Mouse (Mus musculus) CD4-positive, CD25-positive, alpha-beta regulatory T cell, adult 2 months (primary cell): ENCODE data around the gene Hipk2.

Experiments used
- DNase-seq: peaks from one replicate; pipeline ENCODE4 v3.0.0-alpha.2; 2012; ENCODE audit warnings: low read depth, low spot score

Gene Hipk2

DNA sequence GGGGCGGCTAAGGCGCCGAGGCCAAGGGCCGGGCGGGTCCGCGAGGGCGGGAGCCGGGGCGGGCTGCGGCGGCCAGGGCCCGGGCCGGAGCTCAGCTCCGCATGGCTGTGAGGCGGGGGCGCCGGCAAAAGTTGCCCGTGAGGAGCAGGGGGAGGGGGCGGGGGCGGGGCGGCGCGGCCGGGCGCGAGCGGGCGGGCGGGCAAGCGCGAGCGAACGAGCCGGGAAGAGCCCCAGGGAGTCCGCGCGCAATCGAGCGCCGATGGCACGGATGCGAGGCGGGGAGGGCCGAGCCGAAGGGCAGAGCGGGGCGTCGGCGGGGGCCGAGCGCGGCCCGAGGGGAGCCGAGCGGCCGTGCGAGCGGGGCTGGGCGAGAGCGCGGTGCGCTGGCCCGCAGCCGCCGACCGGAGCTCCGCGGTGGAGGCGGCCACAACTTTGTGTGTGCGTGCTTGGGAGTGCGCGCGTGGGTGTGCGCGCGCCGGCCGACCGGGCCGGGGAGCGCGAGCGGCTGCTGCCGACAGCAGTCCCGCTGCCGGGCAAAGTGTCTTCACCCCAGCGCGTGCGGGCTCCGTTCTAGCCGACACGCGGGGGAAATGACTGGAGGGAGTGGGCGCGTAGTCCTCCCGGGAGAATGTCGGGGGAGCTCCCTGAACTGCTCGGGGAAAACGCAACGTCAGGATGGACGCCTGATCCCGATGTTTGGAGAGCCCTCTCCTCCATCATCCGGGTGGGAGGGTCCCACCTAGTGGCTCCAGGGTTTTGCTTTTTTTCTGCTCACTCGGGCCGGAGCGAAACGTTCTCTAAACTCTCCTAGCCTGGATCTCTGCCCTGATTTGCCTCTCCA, at the start of gene Hipk2:
Hipk2 (minus strand) TSS at position 95 of the 841 bp plus-strand sequence.
- DNase-seq = peak; percentile 89

- DNase-seq = peak; percentile 37
Observed at GRCm38 (mm10) chr6:38925719-38926118, 49.8 kb upstream of the Hipk2 start.

GRCm38 (mm10) chr6:38923870-38924817, 48.2 kb upstream of the Hipk2 start:
- no peak for DNase-seq

DNA sequence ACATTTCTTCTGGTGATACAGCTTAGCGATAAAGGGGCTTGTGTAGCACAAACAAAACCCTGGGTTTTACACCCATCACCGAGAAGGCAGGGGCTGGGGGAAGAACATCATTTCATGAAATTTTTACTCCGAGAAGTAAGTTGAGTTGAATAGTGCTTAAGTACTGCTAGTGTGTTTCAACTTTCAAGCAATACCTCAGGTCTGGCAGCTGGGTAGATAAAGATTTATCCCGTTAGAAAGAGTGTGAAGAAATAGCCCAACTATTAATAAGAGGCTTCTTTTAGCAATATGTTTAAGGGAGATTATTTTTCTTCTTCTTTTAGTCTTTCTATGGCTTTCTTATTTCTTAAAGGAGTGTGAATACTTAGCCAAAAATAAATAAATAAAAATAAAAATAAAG, 47.5 kb upstream of the Hipk2 start:
- DNase-seq = no peak

DNA sequence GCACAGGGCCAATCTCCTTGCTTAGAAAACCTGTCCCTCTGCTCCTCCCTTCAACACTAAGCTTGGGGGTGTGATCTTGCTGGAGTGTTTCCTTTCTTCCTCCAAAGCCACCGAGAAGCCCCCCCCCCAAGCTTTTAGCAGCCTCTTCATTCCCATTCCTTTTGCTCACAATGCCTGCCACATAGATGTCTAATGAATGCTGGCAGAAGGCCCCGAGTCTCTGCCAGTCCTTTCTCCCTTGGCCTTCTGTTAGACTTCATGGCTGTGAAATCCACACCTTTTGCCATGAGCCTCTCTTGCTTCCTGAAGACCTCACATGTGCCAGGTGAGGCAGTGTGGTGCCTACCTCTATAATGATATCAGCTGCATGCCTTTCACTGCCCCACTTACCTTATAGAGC, 46.6 kb upstream of the Hipk2 start:
- no peak for DNase-seq

GRCm38 (mm10) chr6:38921810-38922116, 45.8 kb upstream of the Hipk2 start:
- no peak for DNase-seq

DNA sequence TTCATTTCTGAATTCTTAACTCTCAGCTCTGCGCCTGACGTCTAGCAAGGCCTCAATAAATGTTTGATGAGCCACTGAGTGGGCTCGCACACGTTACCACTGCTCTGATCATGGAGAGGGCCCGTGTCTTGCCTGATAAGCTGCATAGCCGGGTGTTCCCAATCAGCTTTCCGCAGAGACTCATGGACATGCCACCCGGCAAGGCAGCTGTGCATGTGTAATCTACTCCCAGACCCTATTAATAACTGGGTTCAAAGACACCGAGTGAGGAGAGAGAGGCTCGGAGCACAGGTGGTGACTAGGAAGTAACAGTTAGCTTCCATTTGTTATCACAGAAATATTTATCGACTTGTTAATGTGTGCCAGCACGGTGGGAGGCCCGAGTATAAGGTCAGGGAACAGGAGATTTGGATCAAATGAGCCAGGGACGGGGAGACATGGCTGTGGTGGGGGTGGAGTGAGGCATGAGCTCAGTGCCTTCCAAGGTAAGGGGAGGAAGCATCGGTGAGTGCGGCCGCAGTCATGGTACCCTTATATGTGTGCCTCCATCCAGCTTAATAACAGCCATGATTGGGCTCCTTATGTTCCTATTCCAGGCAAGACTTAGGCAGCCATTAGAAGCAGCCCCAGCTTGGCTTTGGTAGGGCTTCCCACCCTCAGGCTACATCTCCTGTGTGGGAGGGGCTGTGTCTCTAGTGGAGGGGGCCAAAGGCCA, 45.3 kb upstream of the Hipk2 start:
- DNase-seq = no peak

DNA sequence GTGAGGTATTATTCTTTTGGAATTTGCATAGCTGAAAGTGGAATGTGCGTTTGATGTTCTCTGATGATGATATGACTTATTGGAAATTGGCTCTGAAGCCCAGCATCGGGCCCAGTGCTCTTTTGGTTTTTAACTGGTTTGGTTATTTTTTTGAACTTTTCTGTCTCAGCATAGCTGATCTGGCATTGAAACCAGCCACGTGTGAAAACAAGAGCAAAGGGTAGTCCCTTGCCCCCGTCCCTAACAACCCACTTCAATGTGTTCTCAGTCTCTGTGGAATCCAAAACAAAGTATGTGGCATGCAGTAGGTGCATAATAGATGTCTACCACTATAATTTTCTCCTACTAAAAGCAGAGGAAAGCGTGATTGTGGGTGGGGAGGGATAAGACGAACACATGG, 44.2 kb upstream of the Hipk2 start:
- DNase-seq = no peak

- no peak for DNase-seq
Observed at GRCm38 (mm10) chr6:38919135-38919740, 43.3 kb upstream of the Hipk2 start.

GRCm38 (mm10) chr6:38918728-38919127, 42.8 kb upstream of the Hipk2 start:
- DNase-seq = no peak

- DNase-seq = no peak
Observed at GRCm38 (mm10) chr6:38917415-38917814, 41.5 kb upstream of the Hipk2 start.

DNA sequence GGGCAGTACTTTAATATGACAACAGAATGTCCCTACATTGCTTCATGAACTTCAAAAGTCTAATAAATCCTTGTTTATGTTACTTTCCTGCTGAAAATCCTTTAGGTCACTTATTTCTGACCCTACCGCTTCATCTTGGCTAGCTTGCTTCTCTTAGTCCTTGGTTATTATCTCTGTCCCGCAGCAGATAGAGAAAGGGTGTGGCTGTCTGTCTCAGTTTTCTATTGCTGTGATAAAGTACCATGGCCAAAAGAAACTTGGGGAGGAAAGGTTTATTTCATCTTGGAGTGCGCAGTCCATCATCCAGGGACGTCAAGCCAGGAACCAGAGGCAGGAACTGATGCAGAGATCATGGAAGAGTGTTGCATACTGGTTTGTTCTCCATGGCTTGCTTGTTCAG, 40.6 kb upstream of the Hipk2 start:
- no peak for DNase-seq

DNA sequence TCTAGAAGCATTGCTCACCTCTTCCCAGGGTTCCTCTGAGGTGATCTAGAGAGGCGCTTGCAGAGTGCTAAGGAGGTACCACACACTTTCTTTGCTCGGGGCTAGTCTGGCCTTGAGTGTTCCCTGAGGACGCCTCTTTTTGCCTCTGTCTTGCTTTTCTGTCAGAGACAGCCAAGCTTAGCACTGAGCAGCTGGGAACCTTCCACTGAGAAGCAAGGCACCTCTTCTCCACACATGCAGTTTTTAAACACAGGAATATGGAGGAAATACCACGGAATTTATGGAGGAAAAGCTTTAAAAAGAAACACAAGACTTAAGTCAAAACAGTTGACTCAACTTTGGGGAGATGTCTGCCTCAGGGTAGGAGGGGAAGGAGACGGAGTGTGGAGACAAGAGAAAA, 39.8 kb upstream of the Hipk2 start:
- no peak for DNase-seq

DNA sequence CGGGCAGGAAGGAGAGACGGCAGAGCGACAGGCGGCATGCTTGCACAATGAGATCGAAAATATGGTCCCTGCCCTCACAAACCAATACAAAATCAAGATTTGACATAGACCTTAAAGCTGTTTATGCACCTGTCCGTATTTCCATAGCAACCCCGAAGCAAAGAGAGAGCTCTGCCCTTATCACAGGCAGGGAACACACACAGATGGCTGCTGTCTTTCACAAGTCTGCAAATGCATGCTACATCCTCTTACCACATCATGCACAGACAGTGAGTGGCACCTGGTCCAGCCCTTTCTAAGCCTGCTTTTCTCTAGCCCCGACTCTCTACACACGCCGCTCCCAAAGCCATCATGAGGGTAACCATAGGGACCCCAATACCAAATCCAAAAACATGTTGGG, 38.2 kb upstream of the Hipk2 start:
- DNase-seq = no peak

GRCm38 (mm10) chr6:38913386-38914042, 37.5 kb upstream of the Hipk2 start:
- no peak for DNase-seq

GRCm38 (mm10) chr6:38912845-38913244, 36.9 kb upstream of the Hipk2 start:
- no peak for DNase-seq

DNA sequence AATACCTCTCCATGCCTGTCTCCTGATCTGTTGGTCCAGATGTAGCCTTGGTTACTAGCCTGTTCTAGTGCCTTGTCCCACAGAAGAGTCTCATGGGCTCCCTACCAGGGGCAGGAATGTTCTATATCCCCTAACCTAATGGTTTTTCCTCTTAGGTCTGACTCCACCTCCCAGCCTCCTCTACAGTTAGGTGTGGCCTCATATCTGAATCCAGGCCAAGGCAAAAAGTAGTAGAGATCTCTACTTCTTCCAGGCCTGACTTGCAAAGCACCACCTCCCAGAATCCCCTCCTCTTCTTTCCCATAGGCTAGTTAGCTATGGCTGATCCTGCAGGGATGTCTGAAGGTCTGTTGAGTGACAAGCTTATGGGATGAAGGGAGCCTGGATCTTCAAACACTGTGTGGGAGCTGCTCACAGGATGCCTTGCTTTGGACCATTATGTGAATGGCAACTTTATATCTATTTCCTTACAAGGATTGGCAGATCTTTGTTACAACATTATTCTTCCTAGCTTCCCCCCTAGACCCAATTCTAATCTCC, 36.2 kb upstream of the Hipk2 start:
- no peak for DNase-seq

GRCm38 (mm10) chr6:38910828-38911559, 35.0 kb upstream of the Hipk2 start:
- peak; percentile 87 for DNase-seq

DNA sequence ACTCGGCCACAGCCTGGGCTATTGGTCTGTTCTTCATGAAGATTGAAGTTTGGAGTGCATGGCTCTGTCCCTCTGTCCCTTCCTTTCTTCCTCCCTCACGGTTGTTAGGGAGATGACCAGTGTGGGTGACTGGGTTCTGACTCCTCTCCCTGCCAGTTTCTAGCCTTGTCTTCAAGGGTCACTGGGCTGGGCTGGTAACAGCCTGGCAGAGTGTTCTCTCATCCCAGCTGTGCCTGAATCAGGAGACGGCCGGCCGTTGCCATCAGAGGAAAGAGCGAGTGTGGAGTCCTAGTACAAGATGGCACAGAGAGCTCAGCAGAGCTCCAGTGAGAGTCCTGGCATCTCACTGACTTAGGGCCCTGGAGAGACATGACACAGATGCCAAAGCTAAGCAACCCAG, 32.4 kb upstream of the Hipk2 start:
- no peak for DNase-seq

DNA sequence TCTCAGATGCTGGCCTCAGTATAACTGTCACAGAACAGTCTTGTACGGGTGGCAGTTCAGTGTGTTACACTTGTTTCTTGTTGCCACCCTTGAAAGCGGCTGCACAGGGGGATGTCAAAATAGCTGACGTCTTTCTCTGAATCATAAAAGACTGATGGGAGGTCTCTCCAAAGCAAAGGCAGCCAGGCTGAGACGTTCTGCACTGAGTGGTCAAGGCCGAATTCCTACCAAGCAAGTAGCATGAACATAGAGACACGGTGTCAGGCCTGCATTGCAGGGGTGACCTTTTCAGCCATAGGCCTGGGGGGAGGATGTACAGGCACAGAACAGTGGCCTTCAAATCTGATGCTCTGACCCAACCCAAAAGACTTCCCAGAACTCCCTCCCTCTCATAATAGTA, 30.0 kb upstream of the Hipk2 start:
- no peak for DNase-seq
